22 mouse cellular contexts compared by ENCODE assay signal in genomic region chr8:86203107-86203506, GRCm38 (mm10).
DNase-seq lines count a peak whose midpoint lies in the region; ATAC-seq and TF ChIP-seq lines count a peak whose summit lies in the region.
"Had no signal": no experiment of that assay in that cellular context is flagged by ENCODE, and none has a peak within 500 bp of the region (broad histone marks: within the 10 kb centered on the region; RNA-seq: fewer than 3 reads in every experiment).

No protein-coding gene starts in this region.

- no peak overlapping the region for H3K9ac ChIP-seq in liver, embryonic 11.5 days (ENCODE audit: low read depth, low read length)
- H3K9ac ChIP-seq in neural tube, embryonic 13.5 days: 0 out of 2 replicates have a peak overlapping the region, but pooled peaks have one; percentile 14
- H3K9ac ChIP-seq: forebrain, embryonic 12.5 days; heart, embryonic 15.5 days; limb, embryonic 12.5 days had no signal

- 61% methylated on average over 9 of the region's 9 CpGs for WGBS in liver, embryonic 11.5 days
- 26% methylated on average over 9 of the region's 9 CpGs for WGBS in neural tube, embryonic 13.5 days

- no peaks in the 10 kb centered on the region for H3K9me3 ChIP-seq in liver, embryonic 11.5 days (ENCODE audit: control insufficient read depth, low read length)
- H3K9me3 ChIP-seq in neural tube, embryonic 13.5 days: no peaks in the 10 kb centered on the region
- H3K9me3 ChIP-seq: forebrain, embryonic 12.5 days; heart, embryonic 15.5 days; limb, embryonic 12.5 days had no signal

- TF ChIP-seq CTCF in layer of hippocampus, adult 2 months (conservative IDR thresholded peaks at IDR 0.05): no peak

- no peak for ATAC-seq in liver, embryonic 11.5 days (replicated peaks; ENCODE audit: low FRiP score)
- peak; percentile 93 for ATAC-seq in granulocyte monocyte progenitor cell, adult 5-6 weeks (replicated peaks; ENCODE audit: poor library complexity, severe bottlenecking)
- ATAC-seq in neural tube, embryonic 13.5 days (ENCODE audit: low read depth): no peak
- ATAC-seq: inflammation-experienced regulatory T-cells, adult 6 months had no signal

- H3K4me3 ChIP-seq in liver, embryonic 11.5 days (ENCODE audit: low read depth, low read length): no peak overlapping the region
- H3K4me3 ChIP-seq in neural tube, embryonic 13.5 days: no peak overlapping the region
- H3K4me3 ChIP-seq in layer of hippocampus, adult 2 months: no peak overlapping the region
- H3K4me3 ChIP-seq: forebrain, embryonic 12.5 days; heart, adult 2 months; heart, embryonic 15.5 days; limb, embryonic 12.5 days had no signal

- H3K4me1 ChIP-seq in liver, embryonic 11.5 days (replicated peaks; ENCODE audit: control insufficient read depth, insufficient read depth, low read length): no peaks in the 10 kb centered on the region
- H3K4me1 ChIP-seq in neural tube, embryonic 13.5 days (replicated peaks): peaks cover 29% of the 10 kb centered on the region
- H3K4me1 ChIP-seq: heart, embryonic 15.5 days; limb, embryonic 12.5 days had no signal

- no peak overlapping the region for H3K27ac ChIP-seq in liver, embryonic 11.5 days (ENCODE audit: low read depth, low read length)
- peak overlapping the region; percentile 63 for H3K27ac ChIP-seq in neural tube, embryonic 13.5 days (replicated peaks)
- H3K27ac ChIP-seq in layer of hippocampus, adult 2 months: no peak overlapping the region
- H3K27ac ChIP-seq: forebrain, embryonic 12.5 days; heart, adult 2 months; heart, embryonic 15.5 days; limb, embryonic 12.5 days; stomach, postnatal 0 days had no signal

- no peak overlapping the region for H3K4me2 ChIP-seq in liver, embryonic 11.5 days
- H3K4me2 ChIP-seq in neural tube, embryonic 13.5 days: peak overlapping the region; percentile 19; the same call in 1 of the 2 replicates
- H3K4me2 ChIP-seq: forebrain, embryonic 12.5 days; heart, embryonic 15.5 days; limb, embryonic 12.5 days had no signal

- no peaks in the 10 kb centered on the region for H3K27me3 ChIP-seq in liver, embryonic 11.5 days (replicated peaks; ENCODE audit: control insufficient read depth, insufficient read depth, low read length)
- peaks cover 8% of the 10 kb centered on the region for H3K27me3 ChIP-seq in neural tube, embryonic 13.5 days
- H3K27me3 ChIP-seq: heart, embryonic 15.5 days; limb, embryonic 12.5 days had no signal

- no peaks in the 10 kb centered on the region for H3K36me3 ChIP-seq in liver, embryonic 11.5 days (ENCODE audit: control insufficient read depth, insufficient read depth, low read length)
- no peaks in the 10 kb centered on the region for H3K36me3 ChIP-seq in neural tube, embryonic 13.5 days
- H3K36me3 ChIP-seq: forebrain, embryonic 12.5 days; heart, embryonic 15.5 days; limb, embryonic 12.5 days had no signal

- peak; percentile 5 for DNase-seq in liver
- DNase-seq in liver, embryonic 11.5 days (ENCODE audit: low spot score): no peak
- peak; percentile 24 for DNase-seq in brain, adult 2 months (ENCODE audit: low read depth, low spot score)
- no peak for DNase-seq in lung, adult 18-20 months
- no peak for DNase-seq in layer of hippocampus, adult 2 months (ENCODE audit: low spot score in 2 of 2)
- DNase-seq: adrenal gland, adult 8-10 months; cerebellum, adult 11 months; cerebellum, postnatal 14 days; gastrocnemius, postnatal 10 days; heart, adult 2 months; heart, postnatal 4 days; kidney, postnatal 4 days; lung, adult 2 months; right cerebral cortex, adult 18-20 months; thymus, postnatal 14 days had no signal

Comparison
In these comparisons a context has a peak if more than half of its experiments do, and no peak if none do; other contexts are left out.
1. DNase-seq: peak in liver (single experiment) and brain, adult 2 months (single experiment); none in liver, embryonic 11.5 days (single experiment), lung, adult 18-20 months (0 of 2) and layer of hippocampus, adult 2 months (0 of 2).